Mouse (Mus musculus) brown adipose tissue, adult 24 weeks (tissue): ENCODE measurements around the gene Ehd4. TPM values are rescaled to one million over a fixed set of nuclear protein-coding genes. Genes with fewer than 3 reads are reported as not detected.

Source experiments
- H3K27ac ChIP-seq: fragments of 200-500 bp; replicated peaks from 2 replicates; pipeline ENCODE4 v1.5.1; 2012; ENCODE audit warnings: low read depth, mild to moderate bottlenecking, low read length
- H3K4me1 ChIP-seq: fragments of 200-500 bp; 2 replicates; pipeline ENCODE4 v1.6.1; 2012; ENCODE audit warnings: low read length, mixed read lengths; ENCODE audit not compliant: control insufficient read depth, insufficient read depth, insufficient read length
- H3K4me3 ChIP-seq: fragments of 200-500 bp; 2 replicates; pipeline ENCODE4 v1.5.1; 2012; ENCODE audit warnings: low read depth, mild to moderate bottlenecking, low read length, moderate library complexity; ENCODE audit not compliant: insufficient read depth
- polyA plus RNA-seq: library from polyadenylated mRNA; stranded (reverse); fragments of >200 nt; gene quantifications from 2 replicates; pipeline ENCODE4 v1.2.4, GENCODE M21; 2012; ENCODE audit not compliant: missing spikeins, insufficient read depth, insufficient read length

Ehd4 gene
- polyA plus RNA-seq, 1 experiment, result 11.7 TPM

DNA sequence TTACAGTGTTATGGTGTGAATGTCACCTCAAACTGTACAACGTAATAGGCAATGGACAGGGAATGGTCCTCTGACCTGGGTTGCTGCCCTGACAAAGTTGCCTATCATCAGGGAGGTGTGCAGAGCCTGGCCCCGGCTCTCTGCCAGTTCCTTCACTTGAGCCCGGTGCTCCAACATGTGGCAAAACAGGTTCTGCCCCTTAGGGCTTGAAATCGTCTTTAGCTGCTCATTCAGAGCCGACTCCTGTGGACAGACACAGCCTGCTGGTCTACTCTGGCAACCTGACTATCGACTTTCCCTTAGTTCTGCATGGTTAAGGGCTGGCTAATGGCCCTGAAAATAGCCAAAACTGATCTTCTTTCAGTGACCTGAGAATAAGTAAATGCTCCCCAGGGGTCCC lies 94.2 kb downstream of the Ehd4 start:
- Histone ChIP-seq H3K4me1 (peaks cover 38% of the 10 kb centered on the region), H3K4me3 (no peak overlapping the region), H3K27ac (peak overlapping the region; percentile 75)

GRCm38 (mm10) chr2:120059466-120059865 lies 94.9 kb downstream of the Ehd4 start:
- Histone ChIP-seq H3K27ac (peak overlapping the region; percentile 75), H3K4me1 (peaks cover 42% of the 10 kb centered on the region), H3K4me3 (no peak overlapping the region)

DNA sequence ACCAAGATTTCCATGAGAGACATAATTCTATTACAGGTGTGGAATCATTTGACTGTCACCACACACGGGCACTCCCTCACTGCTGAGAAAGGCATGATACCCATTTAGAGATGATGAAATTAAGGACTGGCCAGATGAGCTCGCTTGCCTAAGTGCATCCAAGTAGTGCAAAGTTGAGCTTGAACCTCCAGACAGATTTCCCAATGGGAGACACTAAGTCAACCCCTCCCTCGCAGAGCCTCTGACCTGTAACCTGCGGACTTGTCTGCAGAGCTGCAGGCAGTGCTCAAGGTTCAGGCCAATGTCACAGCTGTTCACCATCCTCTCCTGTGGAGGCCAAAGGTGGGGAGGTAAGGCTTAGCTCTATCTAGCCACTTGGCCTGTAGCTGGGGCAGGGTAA lies 95.6 kb downstream of the Ehd4 start:
- Histone ChIP-seq H3K27ac (peak overlapping the region; percentile 75), H3K4me1 (peaks cover 46% of the 10 kb centered on the region), H3K4me3 (no peak overlapping the region)

DNA sequence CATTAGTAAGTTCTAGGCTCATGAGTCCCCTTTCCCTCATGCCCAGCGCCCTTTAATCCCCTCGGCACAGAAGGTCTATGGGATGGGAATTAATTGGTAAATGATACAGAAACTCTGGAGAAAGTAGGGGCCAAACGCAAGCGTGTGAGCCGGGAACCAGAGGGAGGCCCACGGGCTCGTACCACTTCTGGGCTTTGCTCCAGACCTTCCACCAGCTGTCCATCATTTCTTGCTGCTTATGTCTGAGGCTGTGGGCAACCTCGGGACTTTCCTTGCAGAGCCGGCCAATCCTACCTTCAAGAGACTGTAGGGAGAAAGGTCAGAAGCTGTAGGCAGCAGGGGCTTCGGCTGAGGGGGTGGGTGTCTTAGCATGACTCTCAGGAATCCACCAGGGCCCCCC lies 98.5 kb downstream of the Ehd4 start:
- Histone ChIP-seq H3K27ac (no peak overlapping the region), H3K4me1 (peaks cover 42% of the 10 kb centered on the region), H3K4me3 (no peak overlapping the region)

GRCm38 (mm10) chr2:120054771-120055552 lies 99.4 kb downstream of the Ehd4 start:
- Histone ChIP-seq H3K4me3 (no peak overlapping the region), H3K4me1 (peaks cover 38% of the 10 kb centered on the region), H3K27ac (peak overlapping the region; percentile 68)

DNA sequence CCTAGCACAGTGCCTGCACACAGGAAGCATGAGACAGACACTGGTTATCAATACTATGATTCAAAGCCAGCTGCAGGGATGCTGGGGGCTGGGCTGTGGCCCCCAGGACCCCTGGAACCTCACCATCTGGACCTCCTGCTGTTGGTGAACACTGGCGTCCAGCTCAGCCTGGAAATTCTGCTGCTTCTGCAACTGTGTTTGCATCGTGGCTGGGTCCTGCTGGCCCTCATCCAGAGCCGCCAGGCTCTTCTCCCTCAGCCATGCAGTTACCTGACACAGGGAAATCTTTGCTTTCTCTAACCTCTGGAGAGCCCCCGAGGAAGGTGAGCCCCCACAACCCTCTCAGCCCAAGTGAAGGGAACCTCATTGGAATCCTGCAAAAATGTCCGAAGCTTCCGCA lies 103.0 kb downstream of the Ehd4 start:
- no peak overlapping the region for H3K27ac ChIP-seq
- no peak overlapping the region for H3K4me3 ChIP-seq
- H3K4me1 ChIP-seq, result peaks cover 20% of the 10 kb centered on the region

DNA sequence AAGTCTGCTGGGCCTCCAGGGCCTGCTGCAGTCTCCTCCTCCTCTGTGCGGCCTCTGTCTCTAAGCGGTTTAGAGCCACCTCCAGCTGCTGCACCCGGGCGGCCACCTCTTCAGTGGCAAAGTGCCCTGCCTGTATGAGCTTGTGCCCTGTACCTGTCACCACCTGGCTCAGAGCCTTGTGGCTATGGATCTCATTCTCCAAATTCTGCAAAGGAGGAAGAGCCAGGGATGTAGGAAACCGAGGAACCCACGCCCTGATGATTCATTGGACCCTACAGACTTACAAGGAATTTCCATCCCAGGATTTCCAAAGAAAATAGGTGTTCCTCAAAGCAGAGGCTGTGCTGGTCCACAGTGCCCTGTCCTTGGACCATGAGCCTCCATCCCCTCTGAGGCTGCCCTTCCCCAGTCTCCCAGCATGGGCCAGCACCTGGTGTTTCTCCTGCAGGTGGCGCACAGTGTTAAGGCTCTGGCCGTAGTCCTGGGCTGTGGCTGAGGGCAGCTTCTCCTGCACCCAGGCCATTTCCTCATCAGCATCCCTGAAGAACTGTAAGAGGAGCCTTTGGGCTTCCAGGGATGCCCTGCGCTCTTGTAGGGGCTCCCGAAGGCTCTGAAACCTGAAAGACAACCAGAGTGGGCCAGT lies 104.7 kb downstream of the Ehd4 start:
- Histone ChIP-seq H3K27ac (no peak overlapping the region), H3K4me3 (no peak overlapping the region), H3K4me1 (0 out of 2 replicates have a peak, but pooled peaks cover 4% of the 10 kb centered on the region)

GRCm38 (mm10) chr2:120048173-120048572 lies 106.2 kb downstream of the Ehd4 start:
- H3K4me3 ChIP-seq, result no peak overlapping the region

GRCm38 (mm10) chr2:120046486-120047310 lies 107.7 kb downstream of the Ehd4 start:
- H3K4me1 ChIP-seq, result no peaks in the 10 kb centered on the region
- H3K4me3 ChIP-seq, result no peak overlapping the region
- no peak overlapping the region for H3K27ac ChIP-seq

More at GRCm38 (mm10) chr2:120048173-120048572, 106.2 kb downstream of the Ehd4 start:
- no peak overlapping the region for H3K27ac ChIP-seq
- H3K4me1 ChIP-seq, result no peaks in the 10 kb centered on the region

- no peaks in the 10 kb centered on the region for H3K4me1 ChIP-seq
- H3K4me3 ChIP-seq, result no peak overlapping the region
- H3K27ac ChIP-seq, result no peak overlapping the region
Measured at GRCm38 (mm10) chr2:120044676-120045075, 109.7 kb downstream of the Ehd4 start.

DNA sequence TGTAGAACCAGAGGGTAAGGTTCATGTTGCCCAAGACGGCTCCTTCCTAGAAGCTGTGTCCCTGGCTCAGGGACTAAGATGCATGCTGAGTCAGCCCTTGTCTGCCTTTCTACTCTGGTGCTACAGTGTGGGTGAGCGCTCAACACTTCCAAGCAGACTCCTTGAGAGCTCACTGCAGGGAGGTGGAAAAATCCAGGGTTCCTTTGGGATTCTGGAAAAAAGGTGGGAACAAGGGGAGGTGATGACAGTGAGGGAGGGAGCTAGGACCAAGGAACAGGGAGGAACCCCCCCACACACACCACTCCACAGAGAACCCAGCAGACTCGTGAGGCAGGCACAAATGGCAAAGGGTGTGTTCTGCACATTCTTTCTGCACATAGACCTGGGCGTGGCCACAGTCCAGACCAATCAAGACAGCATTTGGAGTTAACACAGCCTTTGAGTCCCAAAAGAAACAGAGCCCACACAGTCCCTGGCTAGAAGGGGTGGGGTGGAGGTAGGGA lies 110.3 kb downstream of the Ehd4 start:
- Histone ChIP-seq H3K4me1 (no peaks in the 10 kb centered on the region), H3K4me3 (no peak overlapping the region), H3K27ac (no peak overlapping the region)

GRCm38 (mm10) chr2:120040991-120041390 lies 113.4 kb downstream of the Ehd4 start:
- H3K4me1 ChIP-seq, result no peaks in the 10 kb centered on the region
- H3K27ac ChIP-seq, result no peak overlapping the region
- no peak overlapping the region for H3K4me3 ChIP-seq
